Comparison of ENCODE assay signal across 8 mouse cellular contexts in the genomic region with DNA sequence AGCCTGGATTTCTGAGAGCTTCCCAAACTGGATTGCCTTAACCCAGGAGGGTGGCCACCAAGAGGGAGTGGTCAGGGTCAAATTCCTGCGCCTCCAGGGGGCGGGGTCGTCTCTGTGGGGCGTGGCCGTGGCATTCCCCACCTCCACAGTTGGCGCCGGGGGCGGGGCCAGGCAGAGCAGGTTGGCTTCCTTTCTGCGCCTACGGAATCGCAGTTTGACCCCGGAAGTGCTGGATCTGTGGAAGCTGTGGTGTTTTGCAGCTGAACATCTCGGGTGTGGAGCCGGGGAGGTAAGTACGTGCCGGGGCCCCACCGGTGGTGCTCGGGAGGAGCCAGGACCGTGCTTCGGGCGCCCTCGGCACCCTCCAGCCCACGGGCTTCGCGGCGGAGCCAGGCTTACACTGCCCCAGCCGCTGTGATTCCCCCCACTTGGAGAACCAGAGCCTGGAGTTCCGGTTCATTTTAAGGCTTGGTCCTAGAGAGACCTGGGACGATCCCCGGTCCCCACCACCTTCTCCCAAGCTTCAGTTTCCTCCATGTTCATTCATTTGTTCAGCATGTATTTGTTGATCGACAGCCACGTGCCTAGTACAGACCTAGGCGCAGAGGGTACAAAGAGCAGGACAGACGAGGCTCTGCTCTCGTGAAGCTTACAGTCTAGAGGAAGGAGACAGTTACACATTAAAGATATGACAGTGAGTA. TPM values are rescaled to one million over a fixed set of nuclear protein-coding genes. Genes with fewer than 3 reads are reported as not detected.
DNase-seq lines count a peak whose midpoint lies in the region; ATAC-seq and TF ChIP-seq lines count a peak whose summit lies in the region.

Ascc2 (plus strand) TSS at position 214 of the 701 bp plus-strand sequence.

- TF ChIP-seq CTCF in layer of hippocampus, adult 2 months (conservative IDR thresholded peaks at IDR 0.05), result peak; percentile 44; the same call in 1 of the 2 replicates
- TF ChIP-seq CTCF in lung, embryonic 14.5 days (IDR thresholded peaks at IDR 0.05; ENCODE audit: low read depth), result peak; percentile 38
- no peak for TF ChIP-seq CTCF in olfactory bulb, adult 2 months (IDR thresholded peaks at IDR 0.05; ENCODE audit: insufficient read depth, low read depth, low read length)
- TF ChIP-seq CTCF in thymus, adult 2 months (IDR thresholded peaks at IDR 0.05; ENCODE audit: borderline replicate concordance, control insufficient read depth, extremely low read depth, insufficient read depth, low read length, poor library complexity), result peak; percentile 35; the same call in 1 of the 2 replicates

- H3K4me3 ChIP-seq in ES-E14 (ENCODE audit: insufficient read depth in 1 of 2, low read depth in 1 of 2, low read length in 2 of 2, poor library complexity in 1 of 2, severe bottlenecking in 1 of 2), result peak within 1 kb of the TSS; percentile 86 to 99
- H3K4me3 ChIP-seq in forebrain, embryonic 16.5 days (replicated peaks; ENCODE audit: low read length), result peak within 1 kb of the TSS; percentile 79
- peak within 1 kb of the TSS; percentile 66 for H3K4me3 ChIP-seq in layer of hippocampus, adult 2 months
- peak within 1 kb of the TSS; percentile 86 for H3K4me3 ChIP-seq in lung, embryonic 14.5 days (ENCODE audit: low read depth, low read length)
- peak within 1 kb of the TSS; percentile 83 for H3K4me3 ChIP-seq in olfactory bulb, adult 2 months (ENCODE audit: insufficient read depth, low read depth, low read length)
- peak within 1 kb of the TSS; percentile 63 for H3K4me3 ChIP-seq in thymus, adult 2 months (ENCODE audit: control insufficient read depth, insufficient read depth, low read length)

- under 1% methylated on average over 35 of the region's 35 CpGs for WGBS in forebrain, embryonic 16.5 days
- WGBS in lung, embryonic 14.5 days, result under 1% methylated on average over 35 of the region's 35 CpGs
- under 1% methylated on average over 35 of the region's 35 CpGs for WGBS in olfactory bulb, adult 2 months
- WGBS in thymus, adult 2 months, result under 1% methylated on average over 35 of the region's 35 CpGs

- H3K9ac ChIP-seq in ES-E14 (ENCODE audit: insufficient read depth, low read depth, low read length, poor library complexity, severe bottlenecking), result peak within 1 kb of the TSS; percentile 96
- peak within 1 kb of the TSS; percentile 81 for H3K9ac ChIP-seq in forebrain, embryonic 16.5 days (replicated peaks; ENCODE audit: low read depth, low read length)
- peak within 1 kb of the TSS; percentile 64 for H3K9ac ChIP-seq in lung, embryonic 14.5 days

- in situ Hi-C loops in ES-E14 (cut with MboI; ENCODE audit: low sequenced_read_pairs in 2 of 2, unreplicated experiment in 2 of 2), result no loop called here

- DNase-seq in ES-E14 (ENCODE audit: low read depth, low spot score), result peak; percentile 95
- DNase-seq in cerebellum, adult 11-12 months, result peak; percentile 80
- peak; percentile 97 for DNase-seq in heart, postnatal 36 days
- peak; percentile 87 to 88 for DNase-seq in layer of hippocampus, adult 2 months (ENCODE audit: low spot score in 2 of 2)
- peak; percentile 96 for DNase-seq in lung, embryonic 14.5 days
- DNase-seq in thymus, adult 2 months, result peak; percentile 93

- ATAC-seq in forebrain, embryonic 16.5 days, result peak; percentile 92
- peak; percentile 95 for ATAC-seq in lung, embryonic 14.5 days (ENCODE audit: insufficient read depth)

- peaks cover 8% of the 10 kb centered on the region; the same call in 1 of the 2 replicates for H3K36me3 ChIP-seq in ES-E14 (ENCODE audit: control insufficient read depth, insufficient read depth, low read length, poor library complexity, severe bottlenecking)
- no peaks in the 10 kb centered on the region for H3K36me3 ChIP-seq in forebrain, embryonic 16.5 days (ENCODE audit: control insufficient read depth, insufficient read depth)
- peaks cover 17% of the 10 kb centered on the region; the same call in 1 of the 2 replicates for H3K36me3 ChIP-seq in lung, embryonic 14.5 days (ENCODE audit: insufficient read depth)
- H3K36me3 ChIP-seq in thymus, adult 2 months (ENCODE audit: control insufficient read depth, insufficient read depth, low read length), result no peaks in the 10 kb centered on the region

- no peaks in the 10 kb centered on the region for H3K27me3 ChIP-seq in forebrain, embryonic 16.5 days (replicated peaks; ENCODE audit: control insufficient read depth, insufficient read depth, low read length)
- no peaks in the 10 kb centered on the region for H3K27me3 ChIP-seq in lung, embryonic 14.5 days (ENCODE audit: insufficient read depth, low read length)
- no peaks in the 10 kb centered on the region for H3K27me3 ChIP-seq in thymus, adult 2 months (ENCODE audit: control insufficient read depth, insufficient read depth, low read length)

- intact Hi-C loops in heart, postnatal 36 days (cut with DNase I), result loop anchor here (2.0 kb wide), 2 partner anchors 43 to 129 kb away; partner anchors contain the start of gene Mtmr3

- peak within 1 kb of the TSS; percentile 71 for H3K27ac ChIP-seq in ES-E14 (ENCODE audit: insufficient read depth, low read depth, low read length, poor library complexity, severe bottlenecking)
- 0 out of 2 replicates have a peak within 1 kb of the TSS, but pooled peaks have one; percentile 34 for H3K27ac ChIP-seq in forebrain, embryonic 16.5 days (ENCODE audit: low read length)
- H3K27ac ChIP-seq in layer of hippocampus, adult 2 months, result peak within 1 kb of the TSS; percentile 87
- H3K27ac ChIP-seq in lung, embryonic 14.5 days (ENCODE audit: low read depth), result peak within 1 kb of the TSS; percentile 69
- no peak within 1 kb of the TSS for H3K27ac ChIP-seq in olfactory bulb, adult 2 months (ENCODE audit: insufficient read depth, low read depth, low read length)
- H3K27ac ChIP-seq in thymus, adult 2 months (ENCODE audit: control insufficient read depth, insufficient read depth, low read length), result no peak within 1 kb of the TSS

- peak; percentile 47; the same call in 1 of the 2 replicates for TF ChIP-seq POLR2A in olfactory bulb, adult 2 months (IDR thresholded peaks at IDR 0.05; ENCODE audit: insufficient read depth, low read depth, low read length)
- TF ChIP-seq POLR2A in thymus, adult 2 months (IDR thresholded peaks at IDR 0.05; ENCODE audit: control insufficient read depth, extremely low read depth, insufficient read depth, low read length, poor library complexity), result 0 out of 2 replicates have a peak, but pooled peaks have one; percentile 23

- peaks cover 0 to 9% of the 10 kb centered on the region in 2 experiments; a peak in 2 of 4 replicates for H3K4me1 ChIP-seq in ES-E14 (ENCODE audit: control insufficient read depth in 2 of 2, insufficient read depth in 2 of 2, low read length in 2 of 2, poor library complexity in 1 of 2)
- peaks cover 11% of the 10 kb centered on the region for H3K4me1 ChIP-seq in forebrain, embryonic 16.5 days (replicated peaks; ENCODE audit: control insufficient read depth, insufficient read depth, low read length)
- 0 out of 2 replicates have a peak, but pooled peaks cover 9% of the 10 kb centered on the region for H3K4me1 ChIP-seq in lung, embryonic 14.5 days (ENCODE audit: insufficient read depth)
- H3K4me1 ChIP-seq in olfactory bulb, adult 2 months (ENCODE audit: control insufficient read depth, insufficient read depth, low read length), result peaks cover 8% of the 10 kb centered on the region
- peaks cover 5% of the 10 kb centered on the region; the same call in 1 of the 2 replicates for H3K4me1 ChIP-seq in thymus, adult 2 months (replicated peaks; ENCODE audit: control insufficient read depth, insufficient read depth, low read length)

- H3K9me3 ChIP-seq in ES-E14 (ENCODE audit: control insufficient read depth, insufficient read depth, low read depth, low read length), result no peaks in the 10 kb centered on the region
- H3K9me3 ChIP-seq in forebrain, embryonic 16.5 days (ENCODE audit: control insufficient read depth, low read length), result no peaks in the 10 kb centered on the region
- no peaks in the 10 kb centered on the region for H3K9me3 ChIP-seq in lung, embryonic 14.5 days (ENCODE audit: low read depth, low read length)

- H3K4me2 ChIP-seq in forebrain, embryonic 16.5 days (ENCODE audit: low read length), result peak within 1 kb of the TSS; percentile 86
- peak within 1 kb of the TSS; percentile 91 for H3K4me2 ChIP-seq in lung, embryonic 14.5 days

TF ChIP-seq in ES-E14, 5 proteins besides CTCF, POLR2A, EP300 and RAD21:
- no peak for TF ChIP-seq MAFK (IDR thresholded peaks at IDR 0.05; ENCODE audit: insufficient read depth, low read depth, low read length)
- peak; percentile 69; the same call in 1 of the 2 replicates for TF ChIP-seq HCFC1 (IDR thresholded peaks at IDR 0.05; ENCODE audit: borderline replicate concordance, insufficient read depth, low read length)
- no peak for TF ChIP-seq ZC3H11A (IDR thresholded peaks at IDR 0.05; ENCODE audit: borderline replicate concordance, low read depth, low read length)
- no peak for TF ChIP-seq ZNF384 (IDR thresholded peaks at IDR 0.05; ENCODE audit: low read depth, low read length)
- TF ChIP-seq CHD2 (IDR thresholded peaks at IDR 0.05; ENCODE audit: low read depth, low read length), result no peak

RNA-seq across cellular contexts. Expression of gene Ascc2, which starts in this region (rescaled TPM):
- 18.9 and 23.8 TPM in 2 replicates for total RNA-seq in ES-E14 (2012; rRNA removed)
- polyA plus RNA-seq in forebrain, embryonic 16.5 days (2015; fragmentation: Nextera tagmentation; extraction: Ambion mirVana), result 25.5 and 27.3 TPM in 2 replicates
- total RNA-seq in heart, postnatal 36 days (2021), result 10 to 100 TPM; 14.9 to 15.3 TPM
- 10 to 100 TPM; 23.7 to 25.0 TPM for total RNA-seq in layer of hippocampus, adult 2 months (2021)
- polyA plus RNA-seq in lung, embryonic 14.5 days (2014; fragmentation: Nextera tagmentation; extraction: Ambion mirVana), result 36.6 and 37.3 TPM in 2 replicates
- not detected in 2 replicates for polyA plus RNA-seq in olfactory bulb, adult 2 months (2012; ENCODE audit: insufficient read depth, insufficient read length, low replicate concordance, missing spikeins)
- polyA plus RNA-seq in thymus, adult 2 months (2012; rRNA removed), result 26.0 and 29.1 TPM in 2 replicates

Comparison
In these comparisons a context has a peak if more than half of its experiments do, and no peak if none do; other contexts are left out.
1. H3K27ac ChIP-seq: peak in ES-E14 (single experiment), forebrain, embryonic 16.5 days (single experiment), layer of hippocampus, adult 2 months (single experiment) and lung, embryonic 14.5 days (single experiment); none in olfactory bulb, adult 2 months (single experiment) and thymus, adult 2 months (single experiment).
2. Peak in every context shown above with its lines, with median percentiles within 50 percentile points of each other: DNase-seq, H3K4me3 ChIP-seq and H3K9ac ChIP-seq.